Mouse (Mus musculus) frontal cortex, postnatal 14 days (tissue): ENCODE measurements around the gene Ap4e1.

ENCODE experiments used
- DNase-seq, 2 experiments: peaks; one replicate each; pipeline ENCODE4 v3.0.0; 2022; ENCODE audit warnings: low spot score in 2 of 2

Ap4e1 gene

DNA sequence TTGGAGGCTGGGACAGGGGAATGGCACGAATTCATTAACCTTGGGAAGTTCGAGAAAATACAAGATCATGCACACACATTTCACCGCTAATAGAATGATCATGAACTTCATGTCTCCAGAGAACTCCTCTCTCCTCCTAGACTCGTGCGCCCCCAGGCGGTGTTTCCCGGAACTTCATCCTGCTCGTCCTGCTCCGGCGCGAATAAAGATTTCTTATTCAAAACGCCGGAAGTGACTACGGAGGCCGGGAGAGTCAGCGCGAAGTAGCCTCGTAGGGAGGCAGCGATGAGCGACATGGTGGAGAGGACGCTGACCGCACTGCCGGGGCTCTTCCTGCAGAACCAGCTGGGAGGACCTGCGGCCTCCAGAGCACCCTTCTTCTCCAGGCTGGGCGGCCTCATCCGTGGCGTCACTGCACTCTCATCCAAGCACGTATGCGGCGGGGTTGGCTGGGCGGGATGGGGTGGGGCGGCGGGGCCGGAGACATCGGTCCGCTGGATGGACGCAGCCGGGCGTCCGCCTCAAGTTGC lies at the start of gene Ap4e1:
Gene Ap4e1, plus strand, starts transcription at position 249 of the 530 bp plus-strand sequence.
- peak; percentile 88 to 97 for DNase-seq

DNA sequence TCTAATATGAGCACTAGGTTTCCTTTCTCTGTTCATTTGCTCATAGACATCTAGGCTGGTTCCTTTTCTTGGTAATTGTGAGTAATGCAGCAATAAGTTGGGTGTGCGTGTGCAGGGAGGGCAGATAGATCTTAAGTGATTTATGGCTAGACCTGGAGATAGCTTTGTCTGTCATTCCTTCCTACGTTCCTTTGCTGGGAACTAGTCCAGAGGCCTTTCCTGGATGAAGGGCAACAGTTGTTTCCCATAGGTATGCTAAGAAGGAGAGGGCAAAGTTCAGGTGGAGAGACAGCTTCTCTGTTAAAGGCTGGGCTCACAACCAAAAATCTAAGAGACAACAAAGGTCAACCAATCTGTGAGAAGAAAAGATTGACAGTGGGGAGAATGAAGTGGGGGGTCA lies 46.8 kb upstream of the Ap4e1 start:
- DNase-seq: no peak

DNA sequence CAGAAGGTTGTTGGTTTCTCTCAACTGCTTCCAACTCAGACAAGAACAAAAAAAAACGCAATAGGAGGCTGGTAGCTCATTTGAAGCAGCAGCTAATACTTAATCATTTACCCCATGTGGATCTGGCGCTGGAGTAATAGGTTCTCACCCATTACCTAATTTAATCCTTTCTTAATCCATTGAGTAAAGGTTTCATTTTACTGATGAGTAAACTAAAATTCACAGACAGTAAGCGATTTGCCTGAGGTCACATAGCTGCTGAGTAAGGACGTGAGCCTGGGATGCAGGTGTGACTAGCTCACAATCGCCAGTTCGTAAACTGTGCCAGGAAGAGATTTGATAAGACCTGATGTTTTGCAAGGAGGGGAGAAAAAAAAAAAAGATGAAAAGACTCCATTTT lies 31.1 kb upstream of the Ap4e1 start:
- no peak for DNase-seq

DNA sequence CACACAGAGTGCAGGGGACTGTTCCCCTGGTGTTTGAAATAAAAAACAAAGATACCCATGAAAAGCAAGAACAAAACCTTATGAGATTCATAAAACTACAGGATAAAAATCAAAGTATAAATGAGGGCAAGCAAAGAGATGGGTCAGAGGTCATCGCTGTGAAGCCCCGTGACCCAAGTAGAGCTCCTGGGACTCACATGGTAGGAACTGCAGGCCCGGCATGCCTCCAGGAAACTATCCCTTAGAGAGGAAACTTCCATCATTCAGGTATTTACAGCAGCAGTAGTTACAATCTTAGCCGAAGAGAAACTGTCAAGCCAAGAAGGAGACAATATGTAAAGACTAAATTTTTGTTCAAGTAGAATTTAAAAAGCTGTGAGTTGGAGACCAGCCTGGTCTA lies 25.3 kb upstream of the Ap4e1 start:
- DNase-seq: no peak

DNA sequence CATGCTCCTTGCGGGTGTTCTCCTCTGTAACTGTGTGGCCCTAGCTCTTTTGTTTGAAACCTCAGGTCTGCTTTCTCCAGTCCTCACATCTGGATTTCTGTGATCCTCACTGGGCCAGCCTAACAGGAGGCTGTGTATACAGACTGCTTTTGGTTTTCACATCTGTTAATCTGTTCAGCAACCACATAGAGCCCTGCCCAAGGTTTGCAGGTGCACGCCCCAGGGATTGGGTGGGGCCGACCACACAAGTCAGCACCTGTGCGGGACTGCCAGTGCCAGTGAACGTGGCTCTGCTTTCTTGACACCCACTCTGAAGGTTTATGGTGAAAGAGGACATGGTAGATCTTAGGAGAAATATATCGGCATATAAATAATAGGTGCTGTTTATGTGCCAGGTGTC lies 18.6 kb upstream of the Ap4e1 start:
- no peak for DNase-seq

DNA sequence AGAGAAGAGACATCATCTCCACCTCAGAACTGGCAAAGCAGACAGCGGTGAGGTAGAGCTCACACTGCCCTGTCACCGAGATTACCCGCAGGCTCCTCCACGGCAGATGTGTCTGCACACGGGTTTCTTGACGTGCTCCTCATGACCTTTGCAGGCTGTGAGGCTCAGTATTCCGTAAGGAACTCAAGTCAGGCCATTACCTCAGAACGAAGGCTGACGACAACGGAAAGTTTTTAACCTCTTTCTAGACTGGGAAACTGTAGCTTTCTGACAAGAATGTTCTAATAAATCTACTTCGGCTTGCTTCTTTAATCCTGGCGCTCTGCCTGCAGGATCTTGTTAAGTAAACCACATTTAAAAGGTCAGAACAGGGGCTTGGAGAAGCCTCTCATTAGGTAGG lies 15.8 kb upstream of the Ap4e1 start:
- DNase-seq: no peak

DNA sequence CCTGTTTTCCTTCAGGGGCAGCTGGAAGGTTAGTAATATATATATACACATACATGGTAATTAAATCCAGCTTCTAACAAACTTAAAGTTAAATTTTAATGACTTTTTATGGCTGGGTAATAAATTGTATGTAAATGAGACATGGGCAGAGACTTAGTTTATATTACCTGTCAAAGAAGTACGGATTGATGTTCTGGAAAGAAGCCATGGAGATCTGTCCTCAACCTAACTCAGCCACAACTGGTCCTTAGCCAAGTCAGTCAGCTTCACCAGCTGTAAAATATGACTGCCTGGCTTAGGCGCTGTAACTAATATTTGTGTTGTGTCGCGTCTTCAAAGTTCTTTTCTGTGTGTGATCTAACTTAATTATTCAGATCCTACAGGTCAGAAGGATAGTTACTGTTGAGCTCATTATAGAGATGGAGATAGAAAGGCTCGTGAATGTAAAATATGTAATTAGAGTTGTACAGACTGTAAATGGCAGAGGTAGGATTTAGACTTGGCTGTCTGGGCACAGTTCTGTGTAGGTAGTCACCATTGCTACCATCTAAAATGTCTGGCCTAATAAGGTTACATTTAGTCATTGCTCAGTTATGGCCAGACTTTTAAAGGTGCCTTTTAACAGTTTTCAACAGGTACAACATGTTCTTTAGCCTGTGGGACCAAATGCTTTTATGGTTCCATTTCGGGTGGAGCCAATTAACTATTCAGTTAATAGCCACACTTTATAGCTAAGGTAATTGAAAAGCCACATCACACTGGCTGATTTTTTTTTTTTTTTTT lies 13.9 kb upstream of the Ap4e1 start:
- DNase-seq: no peak

DNA sequence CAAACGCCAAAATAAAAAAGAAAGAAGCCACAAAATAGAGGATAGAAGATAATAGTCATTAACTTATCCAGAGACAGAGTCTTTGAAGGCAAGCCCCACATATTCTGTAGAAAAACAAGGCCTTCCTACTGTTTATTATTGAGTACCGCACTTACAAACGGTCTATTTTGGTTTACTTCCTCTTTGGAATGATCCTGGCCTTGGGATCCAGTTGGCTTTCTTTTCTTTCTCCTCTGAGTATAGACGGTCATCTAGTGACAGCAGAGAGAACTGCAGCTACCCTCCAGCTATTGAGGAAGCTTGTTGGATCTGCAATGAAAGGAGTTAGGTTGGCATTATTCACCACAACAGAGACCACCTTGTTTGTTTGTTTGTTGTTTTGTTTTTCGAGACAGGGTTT lies 11.8 kb upstream of the Ap4e1 start:
- peak in 1 of 2 experiments; percentile 13 for DNase-seq

DNA sequence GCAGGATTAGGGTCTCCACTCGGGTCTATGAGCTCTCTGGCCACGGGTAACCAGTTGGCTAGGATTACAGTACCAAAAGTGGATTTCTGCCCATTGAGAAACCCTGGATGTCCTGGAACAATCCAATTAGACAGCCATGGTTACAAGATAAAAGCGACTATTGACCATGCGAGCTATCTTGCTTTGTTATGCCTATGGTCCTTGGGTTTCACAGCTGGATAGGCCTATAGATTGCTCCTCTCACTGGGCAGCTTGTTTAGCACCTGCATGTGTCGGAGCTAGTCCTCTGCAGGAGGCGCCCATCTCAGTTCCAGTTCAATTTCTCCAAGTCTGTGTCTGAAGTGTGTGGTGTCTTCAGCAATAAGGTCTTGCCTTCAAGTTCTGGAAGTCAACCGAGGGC lies 10.3 kb upstream of the Ap4e1 start:
- no peak for DNase-seq

DNA sequence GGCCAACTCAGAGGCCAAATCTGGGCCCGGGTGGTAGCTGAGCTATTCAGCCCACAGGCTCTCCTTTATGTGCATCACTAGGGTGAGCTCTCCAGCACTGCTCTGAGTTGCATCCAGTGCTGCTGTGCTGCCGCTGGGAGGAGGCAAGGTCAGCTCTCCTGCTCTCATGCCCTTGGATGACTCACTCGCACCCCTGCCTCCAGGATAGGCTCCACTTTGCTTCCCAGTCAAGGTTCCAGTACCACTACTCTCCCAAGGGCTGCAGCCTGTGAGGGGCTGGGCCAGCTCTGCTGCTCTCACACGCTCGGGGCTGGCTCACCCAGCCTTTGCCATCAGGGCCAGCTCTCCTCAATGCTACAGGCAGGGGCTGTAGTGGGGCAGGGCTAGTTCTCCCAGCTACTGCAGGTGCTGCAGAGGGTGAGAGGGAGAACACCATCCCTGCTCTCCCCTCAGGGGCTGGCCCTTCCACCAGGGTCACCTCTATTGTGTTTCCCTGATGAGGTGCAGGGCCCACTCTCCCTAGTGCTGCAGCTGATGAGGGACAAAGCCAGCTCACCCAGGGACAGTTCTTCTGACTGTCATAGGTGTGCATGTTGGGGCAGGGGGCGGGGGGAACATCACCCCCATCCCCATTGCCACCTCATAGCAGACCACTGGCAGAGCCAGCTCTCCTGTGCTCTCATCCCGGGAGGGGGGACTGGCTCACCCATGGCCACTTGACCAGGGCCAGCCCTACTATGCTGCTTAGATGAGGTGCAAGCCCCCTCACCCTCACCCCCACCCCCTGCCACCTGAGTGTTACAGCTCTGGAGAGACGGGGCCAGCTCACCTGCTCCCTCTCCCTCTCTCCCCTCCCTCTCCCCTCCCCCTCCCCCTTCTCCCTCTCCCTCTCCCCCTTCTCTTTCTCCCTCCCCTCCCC lies 7.9 kb upstream of the Ap4e1 start:
- DNase-seq: no peak

DNA sequence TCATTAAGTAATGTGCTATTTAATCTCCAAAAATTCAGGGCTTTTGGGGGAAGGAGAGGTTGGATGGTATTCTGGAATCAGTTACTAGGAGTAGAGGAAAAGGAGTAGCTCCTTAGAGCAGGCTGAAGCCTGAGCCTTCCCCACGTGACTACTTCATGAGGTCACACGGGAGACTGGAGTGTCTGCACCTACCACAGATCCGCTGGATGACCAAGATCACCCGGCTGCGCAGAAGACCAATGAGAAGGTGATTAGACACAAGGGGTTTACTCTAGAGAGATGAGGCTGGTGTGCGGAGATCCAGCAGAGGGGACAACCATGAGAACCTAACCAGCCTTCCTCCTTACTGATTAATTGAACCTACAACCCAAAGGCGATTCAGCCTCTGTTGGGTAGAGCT lies 4.5 kb upstream of the Ap4e1 start:
- no peak for DNase-seq

DNA sequence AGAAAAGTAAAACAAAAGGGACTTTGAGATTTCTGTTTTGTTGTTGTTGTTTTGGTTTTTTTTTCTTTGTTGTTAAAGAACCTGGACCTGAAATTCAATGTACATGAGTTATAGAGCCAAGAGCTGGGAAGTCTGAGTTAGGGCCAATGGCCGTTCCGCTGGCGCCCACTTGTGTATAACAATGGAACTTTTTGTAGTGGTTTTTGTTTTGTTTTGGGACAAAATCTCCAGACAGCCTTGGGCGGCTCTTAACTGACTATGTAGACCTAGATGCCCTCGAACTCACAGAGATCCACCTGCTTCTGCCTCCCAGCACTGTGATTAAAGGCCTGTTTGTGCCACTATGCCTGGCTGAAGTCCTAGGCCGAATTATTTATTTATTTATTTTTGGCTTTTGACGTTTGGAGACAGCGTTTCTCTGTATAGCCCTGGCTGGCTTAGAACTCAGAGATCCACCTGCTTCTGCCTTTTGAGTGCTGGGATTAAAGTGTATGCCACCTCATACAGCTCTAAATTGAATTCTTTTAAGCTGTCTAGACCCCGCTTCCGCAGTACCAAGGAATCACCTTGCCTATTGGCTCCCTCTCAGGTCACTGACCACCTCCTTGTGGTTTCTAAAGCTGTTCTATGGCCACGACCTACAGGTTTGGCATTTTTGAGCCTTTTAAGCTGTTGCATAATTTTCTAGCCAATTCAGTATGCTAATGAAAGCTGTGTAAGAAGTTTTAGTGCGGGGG lies 1.7 kb upstream of the Ap4e1 start:
- peak in 1 of 2 experiments; percentile 6 for DNase-seq

DNA sequence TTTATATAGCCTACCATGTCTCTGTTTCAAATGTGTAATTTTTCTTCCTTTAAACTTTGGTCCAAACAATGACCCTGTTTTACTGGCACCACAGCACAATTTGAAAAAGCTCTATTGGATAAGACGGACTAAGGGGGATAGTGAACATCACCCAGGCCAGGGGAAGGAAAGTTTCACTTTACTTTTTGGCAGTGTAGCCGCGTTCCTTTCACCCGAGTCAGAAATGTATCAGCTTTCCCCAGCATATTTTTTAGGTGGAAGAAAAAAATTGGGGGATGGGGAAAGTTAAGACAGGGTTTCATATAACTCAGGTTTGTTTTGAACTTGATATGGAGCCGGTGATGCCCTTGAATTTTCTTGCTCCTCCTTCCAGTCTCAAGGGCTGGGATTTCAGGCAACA lies 1.0 kb upstream of the Ap4e1 start:
- no peak for DNase-seq

DNA sequence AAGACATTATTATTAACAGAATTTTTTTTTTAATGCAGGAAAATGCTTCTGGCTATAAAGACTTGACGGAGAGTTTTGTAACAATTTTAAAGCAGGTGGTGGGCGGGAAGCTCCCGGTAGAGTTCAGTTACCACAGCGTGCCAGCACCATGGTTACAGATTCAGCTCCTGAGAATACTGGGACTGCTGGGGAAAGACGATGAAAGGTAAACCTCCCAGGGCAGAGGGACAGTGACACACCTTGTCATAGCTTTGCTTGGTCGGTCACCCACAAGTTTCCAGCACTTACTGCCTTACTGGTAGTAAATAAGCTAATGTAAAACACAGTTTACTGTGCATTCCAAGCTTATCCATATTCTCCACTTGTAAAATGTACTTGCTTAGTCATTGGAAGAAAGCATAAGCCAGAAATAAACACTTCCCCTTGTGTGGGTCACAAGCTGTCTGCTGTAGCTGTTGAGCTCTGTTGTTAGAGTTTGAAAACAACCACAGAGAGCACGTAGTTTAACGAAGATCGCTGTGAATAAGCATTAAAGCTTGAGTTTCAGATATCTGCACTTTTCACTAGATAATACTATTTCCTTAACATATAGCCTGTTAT lies 26.6 kb downstream of the Ap4e1 start:
- peak; percentile 23 to 24 for DNase-seq

DNA sequence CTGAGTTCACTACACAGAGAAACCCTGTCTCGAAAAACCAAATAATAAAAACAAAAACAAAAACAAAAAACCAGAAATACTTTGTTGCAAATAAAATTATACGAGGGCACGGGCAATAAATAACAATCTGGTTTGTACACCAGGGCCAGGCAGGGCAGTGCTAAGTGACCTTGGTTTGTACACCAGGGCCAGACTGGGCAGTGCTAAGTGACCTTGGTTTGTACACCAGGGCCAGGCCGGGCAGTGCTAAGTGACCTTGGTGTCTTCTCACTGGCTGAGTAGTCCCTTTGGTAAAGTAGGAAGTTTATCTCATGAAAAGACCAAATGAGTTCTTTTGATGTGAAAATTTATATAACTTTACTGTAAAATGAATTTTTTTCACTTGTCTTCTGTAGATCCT lies 28.8 kb downstream of the Ap4e1 start:
- DNase-seq: no peak

DNA sequence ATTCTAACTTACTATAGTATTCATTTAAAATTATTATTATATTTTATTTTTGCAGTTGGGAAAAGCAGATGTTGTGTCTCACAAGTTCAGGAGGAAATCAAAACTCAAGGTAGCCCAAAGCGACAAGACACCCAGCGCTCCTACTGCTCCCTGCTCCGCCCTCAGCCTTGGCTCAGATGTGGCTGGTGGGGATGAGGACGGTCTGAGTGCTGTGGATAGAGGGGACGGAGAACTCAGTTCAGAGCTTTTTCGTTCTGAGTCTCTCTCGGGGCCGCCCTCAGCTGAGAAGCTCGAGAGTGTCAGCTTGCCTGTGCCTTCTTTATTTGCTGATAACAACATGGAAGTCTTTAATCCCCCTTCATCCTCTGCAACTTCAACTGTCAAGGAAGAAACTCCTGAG lies 53.0 kb downstream of the Ap4e1 start:
- DNase-seq: no peak

DNA sequence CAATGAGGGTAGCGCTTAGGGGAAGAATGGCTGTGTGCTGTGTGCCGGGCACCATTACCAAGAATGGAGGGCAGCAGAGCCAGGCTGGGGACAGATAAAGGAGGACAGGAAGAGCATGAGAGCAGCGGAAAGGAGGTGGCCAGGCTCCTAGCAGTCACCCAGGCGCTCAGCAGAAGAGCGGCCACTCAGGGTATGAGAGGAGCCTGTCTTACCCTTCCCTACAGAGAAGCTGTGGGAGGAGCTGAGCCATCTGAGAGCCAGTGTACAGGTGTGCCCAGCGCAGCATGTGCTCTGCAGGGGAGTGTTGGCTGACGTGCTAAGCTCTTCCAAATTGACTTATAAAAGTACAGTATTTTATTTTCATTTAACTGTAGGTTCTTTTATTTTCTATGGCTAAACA lies 60.3 kb downstream of the Ap4e1 start:
- DNase-seq: no peak

DNA sequence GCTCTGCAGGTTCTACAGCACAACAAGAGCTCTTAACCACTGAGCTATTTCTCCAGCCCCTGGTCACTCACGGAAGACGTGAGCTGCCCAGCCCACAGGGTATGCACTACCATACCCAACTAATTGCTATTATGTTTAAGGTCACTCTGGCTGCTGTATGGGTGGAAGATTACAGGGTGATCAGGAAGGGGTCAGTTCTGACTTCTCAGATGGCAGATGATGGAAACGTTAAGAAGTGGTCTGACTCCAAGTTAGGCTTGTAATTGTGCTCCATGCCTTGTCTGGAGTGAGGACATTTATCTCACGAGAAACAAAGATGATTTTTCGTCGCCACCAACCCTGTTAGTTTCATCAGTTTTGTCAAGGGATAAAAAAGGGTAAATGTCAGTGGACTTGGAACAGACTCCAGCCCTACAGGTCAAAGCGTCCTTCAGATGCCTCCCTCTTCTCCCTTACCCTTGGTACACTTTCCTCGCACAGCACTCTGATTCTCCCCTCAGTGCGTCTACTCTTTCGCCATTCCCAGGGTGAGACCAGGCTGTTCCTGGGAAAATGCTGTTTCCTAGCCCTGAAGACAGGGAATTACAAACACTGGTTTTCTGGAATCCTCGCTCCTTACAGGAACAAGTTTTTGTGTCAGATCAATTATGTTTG lies 61.4 kb downstream of the Ap4e1 start:
- DNase-seq: no peak

DNA sequence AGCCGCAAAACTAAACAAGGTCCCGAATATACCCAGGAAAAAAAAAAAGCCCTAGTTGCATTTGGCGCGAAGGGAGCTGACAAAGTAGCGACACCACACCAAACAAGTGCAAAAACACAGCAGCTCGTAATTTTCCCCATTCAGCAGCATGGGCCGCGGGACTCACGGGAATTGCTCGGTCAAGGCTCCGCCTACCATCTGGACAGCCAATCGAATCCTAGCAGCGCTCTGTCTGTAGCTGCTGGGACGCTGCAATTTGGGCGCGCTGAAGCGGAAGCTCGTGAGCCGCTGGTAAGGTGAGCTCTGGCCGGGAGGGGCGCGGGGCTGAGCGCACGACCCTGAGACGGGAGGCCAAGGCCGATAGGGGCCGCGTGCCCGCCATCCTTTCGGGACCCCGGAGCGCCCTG lies 61.9 kb downstream of the Ap4e1 start, which contains the start of gene Blvra:
Gene Blvra, plus strand, starts transcription at position 231 of the 407 bp plus-strand sequence.
- peak; percentile 71 to 82 for DNase-seq

DNA sequence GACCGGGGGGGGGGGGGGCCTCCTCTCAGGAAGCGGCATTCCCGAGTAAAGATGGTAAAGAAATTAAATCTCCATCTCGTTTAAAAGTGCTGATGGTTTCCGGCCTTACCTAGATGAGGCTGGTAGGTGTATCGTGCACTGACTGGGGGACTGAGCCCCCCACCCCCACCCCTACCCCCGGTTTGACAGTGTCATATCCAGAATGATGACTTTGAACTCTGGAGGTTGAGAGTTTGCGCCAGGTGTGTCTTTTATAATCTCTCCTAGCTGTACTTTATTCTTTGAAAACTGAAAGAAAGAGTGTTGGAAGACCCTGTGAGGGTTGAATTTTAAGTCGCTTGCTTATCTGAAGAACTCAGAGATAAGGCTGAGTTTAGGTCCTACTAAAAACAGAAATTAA lies 62.4 kb downstream of the Ap4e1 start:
- DNase-seq: no peak

DNA sequence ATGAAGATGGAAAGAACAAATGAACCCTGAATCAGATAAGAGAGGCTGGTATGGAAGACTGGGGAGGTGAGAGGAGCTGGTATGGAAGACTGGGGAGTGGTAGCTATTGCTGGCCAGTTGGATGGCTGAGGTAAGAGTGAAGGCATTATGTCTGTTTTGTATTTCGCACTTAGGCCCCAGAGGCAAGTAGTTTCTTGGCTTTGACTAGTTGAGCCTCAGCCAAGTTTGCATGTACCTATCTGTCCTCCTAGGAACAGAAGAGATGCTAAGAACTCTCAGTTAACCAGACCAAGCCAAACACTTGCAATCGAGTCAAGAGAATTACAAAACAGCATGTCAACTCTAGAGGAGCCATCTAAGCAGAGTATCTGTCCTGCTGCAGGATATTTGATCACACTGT lies 65.6 kb downstream of the Ap4e1 start:
- no peak for DNase-seq
